Mouse (Mus musculus): ENCODE results near the gene Ddx59.

Gene Ddx59

GRCm38 (mm10) chr1:136449541-136449940 lies 34.5 kb downstream of the Ddx59 start:
- DNase-seq (ENCODE audit: low read depth, low spot score): no peak

DNA sequence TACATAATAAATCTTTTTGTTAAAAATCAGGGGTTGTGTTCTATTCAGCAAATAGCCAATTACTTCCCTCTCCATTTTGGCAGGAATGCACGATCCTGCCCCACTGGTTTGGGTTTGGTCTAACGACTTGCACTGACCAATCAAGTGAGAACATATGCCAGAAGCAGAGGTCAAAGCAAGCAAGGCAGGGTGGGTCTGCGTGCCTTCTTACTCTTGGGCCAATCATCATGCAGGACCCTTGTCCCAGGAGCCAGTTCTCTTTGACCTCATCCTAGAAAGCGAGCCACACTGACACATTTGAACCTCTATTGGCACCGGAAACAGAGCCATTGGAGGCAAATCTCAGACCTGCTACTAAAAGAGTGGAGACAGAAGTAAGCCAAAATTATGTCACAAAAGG lies 35.1 kb downstream of the Ddx59 start:
- DNase-seq (ENCODE audit: low read depth, low spot score): peak; percentile 81

DNA sequence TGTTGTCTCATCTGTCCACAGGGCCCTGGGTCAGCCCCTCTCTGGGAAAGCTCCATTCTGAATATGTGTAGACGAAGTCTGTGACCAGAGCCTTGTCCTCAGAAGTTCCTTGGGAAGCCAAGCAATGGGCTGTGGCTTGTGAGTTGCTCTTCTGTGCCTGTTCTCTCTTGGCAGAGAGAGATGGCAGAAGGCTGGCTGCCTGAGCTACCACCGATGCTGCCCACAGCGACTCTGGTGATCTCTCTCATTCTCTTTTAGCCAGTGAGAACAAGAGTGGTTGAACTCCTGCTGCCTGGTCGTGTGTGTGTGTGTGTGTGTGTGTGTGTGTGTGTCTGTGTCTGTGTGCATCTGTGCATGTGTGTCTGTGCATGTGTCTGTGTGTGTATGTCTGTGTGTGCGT lies 37.4 kb downstream of the Ddx59 start:
- DNase-seq (ENCODE audit: low read depth, low spot score): no peak

GRCm38 (mm10) chr1:136455756-136456585 lies 40.9 kb downstream of the Ddx59 start:
- DNase-seq (ENCODE audit: low read depth, low spot score): no peak

GRCm38 (mm10) chr1:136456741-136457140 lies 41.7 kb downstream of the Ddx59 start:
- DNase-seq (ENCODE audit: low read depth, low spot score): no peak

GRCm38 (mm10) chr1:136457403-136457802 lies 42.3 kb downstream of the Ddx59 start:
- no peak for DNase-seq (ENCODE audit: low read depth, low spot score)

- peak; percentile 70 for DNase-seq (ENCODE audit: low read depth, low spot score)
Observed at GRCm38 (mm10) chr1:136458691-136459245, 43.7 kb downstream of the Ddx59 start.

GRCm38 (mm10) chr1:136462443-136462842 lies 47.4 kb downstream of the Ddx59 start:
- DNase-seq (ENCODE audit: low read depth, low spot score): no peak

- DNase-seq (ENCODE audit: low read depth, low spot score): no peak
Observed at GRCm38 (mm10) chr1:136465168-136465567, 50.1 kb downstream of the Ddx59 start.

DNA sequence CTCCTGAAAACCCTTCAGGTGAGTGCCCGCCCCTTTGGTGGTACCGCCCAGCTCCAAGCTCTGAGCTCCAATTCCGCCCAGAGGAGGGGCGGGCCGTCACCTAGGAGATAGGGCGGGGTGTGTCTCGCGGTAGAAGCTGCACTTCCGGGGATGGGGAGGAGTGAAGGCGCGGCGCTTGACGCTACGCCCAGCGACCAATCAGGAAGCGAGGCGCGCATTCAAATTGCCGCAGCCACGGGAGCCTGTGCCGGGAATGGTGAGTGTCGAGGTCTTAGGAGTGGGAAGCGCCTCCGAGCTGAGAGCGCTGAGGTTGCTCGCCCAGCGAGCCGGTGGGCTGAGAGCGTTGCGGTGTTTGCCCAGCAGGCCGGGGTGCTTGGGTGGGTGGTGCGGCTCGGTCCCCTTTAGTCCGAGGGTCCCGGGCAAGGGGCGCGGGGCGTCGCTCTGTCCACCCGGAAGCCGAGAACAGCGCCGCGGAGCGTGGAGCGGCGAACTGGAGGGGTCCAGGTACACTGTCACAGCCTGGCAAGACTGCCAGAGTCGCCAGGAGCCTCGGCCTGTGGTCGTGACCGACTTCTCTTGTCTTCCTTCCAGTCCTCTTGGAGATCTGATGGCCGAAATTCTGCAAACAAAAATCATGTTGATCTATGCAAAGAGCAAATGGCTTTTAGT lies 51.2 kb downstream of the Ddx59 start, which contains the start of gene Kif14:
TSS of gene Kif14 (plus strand) at position 201 of the 669 bp plus-strand sequence.
- DNase-seq (ENCODE audit: low read depth, low spot score): peak; percentile 99

- DNase-seq (ENCODE audit: low read depth, low spot score): no peak
Observed at GRCm38 (mm10) chr1:136469408-136469807, 54.3 kb downstream of the Ddx59 start.

GRCm38 (mm10) chr1:136470471-136470870 lies 55.4 kb downstream of the Ddx59 start:
- DNase-seq (ENCODE audit: low read depth, low spot score): peak; percentile 79
